Mouse (Mus musculus): ENCODE measurements around the gene Dhcr24. TPM values are rescaled to one million over a fixed set of nuclear protein-coding genes. Genes with fewer than 3 reads are reported as not detected.

Dhcr24 gene
- polyA plus RNA-seq, 1 experiment, result 205 TPM

GRCm38 (mm10) chr4:106590142-106590541, 29.3 kb downstream of the Dhcr24 start:
- Histone ChIP-seq H3K4me1 (ENCODE audit: control insufficient read depth, insufficient read depth, insufficient read length, low read length) (no peaks in the 10 kb centered on the region; the same call in none of the 2 replicates), H3K4me3 (ENCODE audit: low read depth, low read length) (no peak overlapping the region), H3K36me3 (ENCODE audit: control insufficient read depth, insufficient read depth, low read length) (peaks cover 35% of the 10 kb centered on the region), H3K27ac (ENCODE audit: insufficient read depth, low read depth, low read length) (no peak overlapping the region), H3K27me3 (ENCODE audit: control insufficient read depth, insufficient read depth, low read length) (no peaks in the 10 kb centered on the region)
- 37% methylated on average over 9 of the region's 9 CpGs for WGBS
- TF ChIP-seq POLR2A (IDR thresholded peaks at IDR 0.05; ENCODE audit: low read depth, low read length) (no peak), CTCF (IDR thresholded peaks at IDR 0.05; ENCODE audit: extremely low read depth, insufficient read length, insufficient replicate concordance, low read depth, low read length) (no peak)

- WGBS, result 73% methylated on average over 9 of the region's 9 CpGs
Measured at GRCm38 (mm10) chr4:106590871-106591270, 30.0 kb downstream of the Dhcr24 start.

GRCm38 (mm10) chr4:106593636-106594035, 32.8 kb downstream of the Dhcr24 start:
- Histone ChIP-seq H3K36me3 (ENCODE audit: control insufficient read depth, insufficient read depth, low read length) (peaks cover 5% of the 10 kb centered on the region), H3K4me3 (ENCODE audit: low read depth, low read length) (no peak overlapping the region), H3K27ac (ENCODE audit: insufficient read depth, low read depth, low read length) (no peak overlapping the region), H3K4me1 (ENCODE audit: control insufficient read depth, insufficient read depth, insufficient read length, low read length) (no peaks in the 10 kb centered on the region; the same call in 1 of the 2 replicates), H3K27me3 (ENCODE audit: control insufficient read depth, insufficient read depth, low read length) (no peaks in the 10 kb centered on the region)
- WGBS, result 64% methylated on average over 7 of the region's 7 CpGs
- TF ChIP-seq CTCF (IDR thresholded peaks at IDR 0.05; ENCODE audit: extremely low read depth, insufficient read length, insufficient replicate concordance, low read depth, low read length) (peak; percentile 45; the same call in 1 of the 2 replicates), POLR2A (IDR thresholded peaks at IDR 0.05; ENCODE audit: low read depth, low read length) (no peak)

More at GRCm38 (mm10) chr4:106590871-106591270, 30.0 kb downstream of the Dhcr24 start:
- Histone ChIP-seq H3K4me1 (ENCODE audit: control insufficient read depth, insufficient read depth, insufficient read length, low read length) (no peaks in the 10 kb centered on the region; the same call in none of the 2 replicates), H3K4me3 (ENCODE audit: low read depth, low read length) (no peak overlapping the region), H3K36me3 (ENCODE audit: control insufficient read depth, insufficient read depth, low read length) (peaks cover 30% of the 10 kb centered on the region), H3K27ac (ENCODE audit: insufficient read depth, low read depth, low read length) (no peak overlapping the region), H3K27me3 (ENCODE audit: control insufficient read depth, insufficient read depth, low read length) (no peaks in the 10 kb centered on the region)
- TF ChIP-seq POLR2A (IDR thresholded peaks at IDR 0.05; ENCODE audit: low read depth, low read length), result no peak
- no peak for TF ChIP-seq CTCF (IDR thresholded peaks at IDR 0.05; ENCODE audit: extremely low read depth, insufficient read length, insufficient replicate concordance, low read depth, low read length)

- Histone ChIP-seq H3K4me3 (ENCODE audit: low read depth, low read length) (no peak overlapping the region), H3K4me1 (ENCODE audit: control insufficient read depth, insufficient read depth, insufficient read length, low read length) (no peaks in the 10 kb centered on the region), H3K27me3 (ENCODE audit: control insufficient read depth, insufficient read depth, low read length) (no peaks in the 10 kb centered on the region), H3K27ac (ENCODE audit: insufficient read depth, low read depth, low read length) (no peak overlapping the region), H3K36me3 (ENCODE audit: control insufficient read depth, insufficient read depth, low read length) (no peaks in the 10 kb centered on the region)
- WGBS, result 83% methylated on average over 3 of the region's 3 CpGs
- peak; percentile 41; the same call in 1 of the 2 replicates for TF ChIP-seq CTCF (IDR thresholded peaks at IDR 0.05; ENCODE audit: extremely low read depth, insufficient read length, insufficient replicate concordance, low read depth, low read length)
- no peak for TF ChIP-seq POLR2A (IDR thresholded peaks at IDR 0.05; ENCODE audit: low read depth, low read length)
Measured at GRCm38 (mm10) chr4:106596200-106596599, 35.4 kb downstream of the Dhcr24 start.

- Histone ChIP-seq H3K36me3 (ENCODE audit: control insufficient read depth, insufficient read depth, low read length) (no peaks in the 10 kb centered on the region), H3K4me3 (ENCODE audit: low read depth, low read length) (no peak overlapping the region), H3K27ac (ENCODE audit: insufficient read depth, low read depth, low read length) (no peak overlapping the region), H3K27me3 (ENCODE audit: control insufficient read depth, insufficient read depth, low read length) (no peaks in the 10 kb centered on the region), H3K4me1 (ENCODE audit: control insufficient read depth, insufficient read depth, insufficient read length, low read length) (no peaks in the 10 kb centered on the region)
- TF ChIP-seq CTCF (IDR thresholded peaks at IDR 0.05; ENCODE audit: extremely low read depth, insufficient read length, insufficient replicate concordance, low read depth, low read length), result no peak
- no peak for TF ChIP-seq POLR2A (IDR thresholded peaks at IDR 0.05; ENCODE audit: low read depth, low read length)
- WGBS, result 82% methylated on average over 9 of the region's 9 CpGs
Measured at GRCm38 (mm10) chr4:106597055-106597454, 36.2 kb downstream of the Dhcr24 start.

GRCm38 (mm10) chr4:106597741-106598140, 36.9 kb downstream of the Dhcr24 start:
- 83% methylated on average over 4 of the region's 4 CpGs for WGBS
- TF ChIP-seq POLR2A (IDR thresholded peaks at IDR 0.05; ENCODE audit: low read depth, low read length) (no peak), CTCF (IDR thresholded peaks at IDR 0.05; ENCODE audit: extremely low read depth, insufficient read length, insufficient replicate concordance, low read depth, low read length) (no peak)
- Histone ChIP-seq H3K4me3 (ENCODE audit: low read depth, low read length) (no peak overlapping the region), H3K4me1 (ENCODE audit: control insufficient read depth, insufficient read depth, insufficient read length, low read length) (no peaks in the 10 kb centered on the region), H3K27me3 (ENCODE audit: control insufficient read depth, insufficient read depth, low read length) (no peaks in the 10 kb centered on the region), H3K27ac (ENCODE audit: insufficient read depth, low read depth, low read length) (no peak overlapping the region), H3K36me3 (ENCODE audit: control insufficient read depth, insufficient read depth, low read length) (no peaks in the 10 kb centered on the region)

- TF ChIP-seq CTCF (IDR thresholded peaks at IDR 0.05; ENCODE audit: extremely low read depth, insufficient read length, insufficient replicate concordance, low read depth, low read length), result peak; percentile 17; the same call in 1 of the 2 replicates
- no peak for TF ChIP-seq POLR2A (IDR thresholded peaks at IDR 0.05; ENCODE audit: low read depth, low read length)
- H3K4me3 ChIP-seq (ENCODE audit: low read depth, low read length), result no peak overlapping the region
- 38% methylated on average over 1 of the region's 1 CpGs for WGBS
- H3K27me3 ChIP-seq (ENCODE audit: control insufficient read depth, insufficient read depth, low read length), result no peaks in the 10 kb centered on the region
- no peaks in the 10 kb centered on the region for H3K4me1 ChIP-seq (ENCODE audit: control insufficient read depth, insufficient read depth, insufficient read length, low read length)
- no peaks in the 10 kb centered on the region for H3K36me3 ChIP-seq (ENCODE audit: control insufficient read depth, insufficient read depth, low read length)
- H3K27ac ChIP-seq (ENCODE audit: insufficient read depth, low read depth, low read length), result no peak overlapping the region
Measured at GRCm38 (mm10) chr4:106599415-106599814, 38.6 kb downstream of the Dhcr24 start.

Measured in small intestine, adult 2 months (tissue).